12 mouse cellular contexts compared by ENCODE assay signal in genomic region chr10:75779206-75780174, GRCm38 (mm10). TPM values are rescaled to one million over a fixed set of nuclear protein-coding genes. Genes with fewer than 3 reads are reported as not detected.
A peak's percentile ranks its signal among the peaks of the same experiment; 100 is the strongest.
DNase-seq lines count a peak whose midpoint lies in the region; ATAC-seq and TF ChIP-seq lines count a peak whose summit lies in the region.
"Had no signal": no experiment of that assay in that cellular context is flagged by ENCODE, and none has a peak within 500 bp of the region (broad histone marks: within the 10 kb centered on the region; RNA-seq: fewer than 3 reads in every experiment).

No protein-coding gene starts in this region.

- peaks cover 42% of the 10 kb centered on the region for H3K27me3 ChIP-seq in heart, embryonic 13.5 days (replicated peaks)
- H3K27me3 ChIP-seq in embryonic facial prominence, embryonic 10.5 days (replicated peaks; ENCODE audit: low read depth, poor library complexity, severe bottlenecking): peaks cover 43% of the 10 kb centered on the region
- peaks cover 13% of the 10 kb centered on the region; the same call in 1 of the 2 replicates for H3K27me3 ChIP-seq in kidney, embryonic 15.5 days
- H3K27me3 ChIP-seq in lung, embryonic 14.5 days (ENCODE audit: insufficient read depth, low read length): peaks cover 13% of the 10 kb centered on the region

- DNase-seq in heart, postnatal 10 days: no peak
- DNase-seq in embryonic facial prominence, embryonic 10.5 days (ENCODE audit: low spot score): peak; percentile 17
- DNase-seq in lung, embryonic 14.5 days: peak; percentile 29
- no peak for DNase-seq in left cerebral cortex, postnatal 10 days (ENCODE audit: extremely low spot score in 1 of 2, low spot score in 2 of 2)
- DNase-seq in frontal cortex, postnatal 36 days (ENCODE audit: low spot score in 2 of 2): no peak
- no peak for DNase-seq in right cerebral cortex, postnatal 25 days

- H3K4me1 ChIP-seq in heart, embryonic 13.5 days: peaks cover 9% of the 10 kb centered on the region
- peaks cover 20% of the 10 kb centered on the region for H3K4me1 ChIP-seq in embryonic facial prominence, embryonic 10.5 days
- H3K4me1 ChIP-seq in kidney, embryonic 15.5 days: peaks cover 12% of the 10 kb centered on the region
- H3K4me1 ChIP-seq in lung, embryonic 14.5 days (ENCODE audit: insufficient read depth): no peaks in the 10 kb centered on the region

- 34% methylated on average over 15 of the region's 15 CpGs for WGBS in heart, embryonic 13.5 days
- WGBS in embryonic facial prominence, embryonic 10.5 days: 37% methylated on average over 15 of the region's 15 CpGs
- WGBS in kidney, embryonic 15.5 days: 31% methylated on average over 15 of the region's 15 CpGs
- WGBS in lung, embryonic 14.5 days: 34% methylated on average over 15 of the region's 15 CpGs

- H3K36me3 ChIP-seq in heart, embryonic 13.5 days: no peaks in the 10 kb centered on the region
- no peaks in the 10 kb centered on the region for H3K36me3 ChIP-seq in embryonic facial prominence, embryonic 10.5 days (replicated peaks)
- H3K36me3 ChIP-seq in kidney, embryonic 15.5 days: no peaks in the 10 kb centered on the region
- H3K36me3 ChIP-seq in lung, embryonic 14.5 days (ENCODE audit: insufficient read depth): no peaks in the 10 kb centered on the region

- peaks cover 3% of the 10 kb centered on the region; the same call in 1 of the 2 replicates for H3K9me3 ChIP-seq in heart, embryonic 13.5 days
- no peaks in the 10 kb centered on the region for H3K9me3 ChIP-seq in embryonic facial prominence, embryonic 10.5 days
- no peaks in the 10 kb centered on the region for H3K9me3 ChIP-seq in kidney, embryonic 15.5 days (replicated peaks)
- no peaks in the 10 kb centered on the region for H3K9me3 ChIP-seq in lung, embryonic 14.5 days (ENCODE audit: low read depth, low read length)
- H3K9me3 ChIP-seq: forebrain, embryonic 13.5 days had no signal

- H3K4me3 ChIP-seq in heart, embryonic 13.5 days: peak overlapping the region; percentile 57; the same call in 1 of the 2 replicates
- H3K4me3 ChIP-seq in embryonic facial prominence, embryonic 10.5 days: peak overlapping the region; percentile 59
- H3K4me3 ChIP-seq in kidney, embryonic 15.5 days (replicated peaks): peak overlapping the region; percentile 48
- peak overlapping the region; percentile 44 for H3K4me3 ChIP-seq in lung, embryonic 14.5 days (ENCODE audit: low read depth, low read length)

- TF ChIP-seq CTCF in lung, embryonic 14.5 days (IDR thresholded peaks at IDR 0.05; ENCODE audit: low read depth): no peak

- H3K9ac ChIP-seq in heart, embryonic 13.5 days: no peak overlapping the region
- H3K9ac ChIP-seq in kidney, embryonic 15.5 days: no peak overlapping the region
- H3K9ac ChIP-seq in lung, embryonic 14.5 days: no peak overlapping the region

- ATAC-seq in heart, embryonic 13.5 days (ENCODE audit: extremely low read depth, insufficient number of reproducible peaks, low FRiP score, low TSS enrichment): no peak
- ATAC-seq in kidney, embryonic 15.5 days (replicated peaks; ENCODE audit: low FRiP score): peak; percentile 59
- 0 out of 2 replicates have a peak, but pooled peaks have one; percentile 42 for ATAC-seq in lung, embryonic 14.5 days (ENCODE audit: insufficient read depth)
- ATAC-seq: forebrain, embryonic 13.5 days had no signal

- H3K4me2 ChIP-seq in heart, embryonic 13.5 days: peak overlapping the region; percentile 94
- H3K4me2 ChIP-seq in kidney, embryonic 15.5 days: peak overlapping the region; percentile 82
- H3K4me2 ChIP-seq in lung, embryonic 14.5 days: peak overlapping the region; percentile 74

- intact Hi-C loops in heart, postnatal 10 days (cut with DNase I): no loop called here
- intact Hi-C loops in left cerebral cortex, postnatal 10 days (cut with DNase I): no loop called here

- H3K27ac ChIP-seq in heart, embryonic 13.5 days (replicated peaks): no peak overlapping the region
- H3K27ac ChIP-seq in embryonic facial prominence, embryonic 10.5 days (replicated peaks): no peak overlapping the region
- H3K27ac ChIP-seq in kidney, embryonic 15.5 days: peak overlapping the region; percentile 85
- H3K27ac ChIP-seq in lung, embryonic 14.5 days (ENCODE audit: low read depth): peak overlapping the region; percentile 36; the same call in 1 of the 2 replicates
- H3K27ac ChIP-seq: forebrain, embryonic 13.5 days had no signal

RNA-seq across cellular contexts. Expression of gene Gm20441, which starts 1.3 kb away (rescaled TPM):
- not detected in 2 replicates for polyA plus RNA-seq in heart, embryonic 13.5 days (2015; fragmentation: Nextera tagmentation; extraction: Ambion mirVana)
- not detected for total RNA-seq in heart, postnatal 10 days (2021)
- not detected in 2 replicates for polyA plus RNA-seq in embryonic facial prominence, embryonic 10.5 days (2016; fragmentation: Nextera tagmentation; extraction: Ambion mirVana)
- polyA plus RNA-seq in kidney, embryonic 15.5 days (2015; fragmentation: Nextera tagmentation; extraction: Ambion mirVana): 0.40 TPM in 1 of 2 replicates, not detected in the other
- polyA plus RNA-seq in lung, embryonic 14.5 days (2014; fragmentation: Nextera tagmentation; extraction: Ambion mirVana): not detected in 2 replicates
- not detected for total RNA-seq in left cerebral cortex, postnatal 10 days (2021)
- total RNA-seq: layer of hippocampus, postnatal 10 days; neutrophil, adult 5-6 weeks had no signal
- polyA plus RNA-seq: brain, embryonic 14.5 days; forebrain, embryonic 13.5 days had no signal

RNA-seq across cellular contexts. Expression of gene Gstt3, which starts 1.7 kb away (rescaled TPM):
- 3.2 and 4.1 TPM in 2 replicates for polyA plus RNA-seq in heart, embryonic 13.5 days (2015; fragmentation: Nextera tagmentation; extraction: Ambion mirVana)
- 1 to 10 TPM; 1.9 to 3.0 TPM for total RNA-seq in heart, postnatal 10 days (2021)
- 2.4 and 4.3 TPM in 2 replicates for polyA plus RNA-seq in embryonic facial prominence, embryonic 10.5 days (2016; fragmentation: Nextera tagmentation; extraction: Ambion mirVana)
- 42.2 and 43.8 TPM in 2 replicates for polyA plus RNA-seq in kidney, embryonic 15.5 days (2015; fragmentation: Nextera tagmentation; extraction: Ambion mirVana)
- 18.9 and 19.8 TPM in 2 replicates for polyA plus RNA-seq in lung, embryonic 14.5 days (2014; fragmentation: Nextera tagmentation; extraction: Ambion mirVana)
- under 1 TPM; 0.61 to 0.71 TPM for total RNA-seq in left cerebral cortex, postnatal 10 days (2021)
- total RNA-seq: neutrophil, adult 5-6 weeks had no signal

RNA-seq across cellular contexts. Expression of gene Ddt, which starts 6.3 kb away (rescaled TPM):
- polyA plus RNA-seq in heart, embryonic 13.5 days (2015; fragmentation: Nextera tagmentation; extraction: Ambion mirVana): 30.8 and 38.9 TPM in 2 replicates
- total RNA-seq in heart, postnatal 10 days (2021): 10 to 100 TPM; 29.6 to 49.2 TPM
- polyA plus RNA-seq in embryonic facial prominence, embryonic 10.5 days (2016; fragmentation: Nextera tagmentation; extraction: Ambion mirVana): 93.8 and 103 TPM in 2 replicates
- 81.8 and 84.2 TPM in 2 replicates for polyA plus RNA-seq in kidney, embryonic 15.5 days (2015; fragmentation: Nextera tagmentation; extraction: Ambion mirVana)
- polyA plus RNA-seq in lung, embryonic 14.5 days (2014; fragmentation: Nextera tagmentation; extraction: Ambion mirVana): 61.6 and 71.6 TPM in 2 replicates
- total RNA-seq in left cerebral cortex, postnatal 10 days (2021): 10 to 100 TPM; 34.4 to 39.3 TPM

RNA-seq across cellular contexts. Expression of gene Cabin1, which starts 15.3 kb away (rescaled TPM):
- 21.5 and 24.3 TPM in 2 replicates for polyA plus RNA-seq in heart, embryonic 13.5 days (2015; fragmentation: Nextera tagmentation; extraction: Ambion mirVana)
- total RNA-seq in heart, postnatal 10 days (2021): 10 to 100 TPM; 26.0 to 33.6 TPM
- polyA plus RNA-seq in embryonic facial prominence, embryonic 10.5 days (2016; fragmentation: Nextera tagmentation; extraction: Ambion mirVana): 32.5 and 39.0 TPM in 2 replicates
- 35.1 and 37.8 TPM in 2 replicates for polyA plus RNA-seq in kidney, embryonic 15.5 days (2015; fragmentation: Nextera tagmentation; extraction: Ambion mirVana)
- polyA plus RNA-seq in lung, embryonic 14.5 days (2014; fragmentation: Nextera tagmentation; extraction: Ambion mirVana): 41.1 and 50.0 TPM in 2 replicates
- 10 to 100 TPM; 83.7 to 84.3 TPM for total RNA-seq in left cerebral cortex, postnatal 10 days (2021)

RNA-seq across cellular contexts. Expression of gene Gstt1, which starts 18.9 kb away (rescaled TPM):
- polyA plus RNA-seq in heart, embryonic 13.5 days (2015; fragmentation: Nextera tagmentation; extraction: Ambion mirVana): 5.3 and 7.1 TPM in 2 replicates
- 1 to 10 TPM; 5.9 to 7.9 TPM for total RNA-seq in heart, postnatal 10 days (2021)
- polyA plus RNA-seq in embryonic facial prominence, embryonic 10.5 days (2016; fragmentation: Nextera tagmentation; extraction: Ambion mirVana): 3.0 and 4.3 TPM in 2 replicates
- 12.6 and 15.8 TPM in 2 replicates for polyA plus RNA-seq in kidney, embryonic 15.5 days (2015; fragmentation: Nextera tagmentation; extraction: Ambion mirVana)
- 23.5 and 24.8 TPM in 2 replicates for polyA plus RNA-seq in lung, embryonic 14.5 days (2014; fragmentation: Nextera tagmentation; extraction: Ambion mirVana)
- 1 to 10 TPM; 3.8 TPM for total RNA-seq in left cerebral cortex, postnatal 10 days (2021)
- total RNA-seq: neutrophil, adult 5-6 weeks had no signal

Comparison
In these comparisons a context has a peak if more than half of its experiments do, and no peak if none do; other contexts are left out.
1. H3K27ac ChIP-seq: peak in kidney, embryonic 15.5 days (single experiment) and lung, embryonic 14.5 days (single experiment); none in heart, embryonic 13.5 days (single experiment) and embryonic facial prominence, embryonic 10.5 days (single experiment).
2. DNase-seq: peak in embryonic facial prominence, embryonic 10.5 days (single experiment) and lung, embryonic 14.5 days (single experiment); none in heart, postnatal 10 days (0 of 2), left cerebral cortex, postnatal 10 days (0 of 2), frontal cortex, postnatal 36 days (0 of 2) and right cerebral cortex, postnatal 25 days (single experiment).
3. Peak in every context shown above with its lines, with median percentiles within 50 percentile points of each other: H3K4me2 ChIP-seq and H3K4me3 ChIP-seq.